Mouse (Mus musculus) kidney, adult 2 months (tissue): ENCODE data around the gene Bach2.

ENCODE experiments used
- CTCF ChIP-seq: fragments of 200-500 bp; conservative IDR thresholded peaks from 2 replicates; pipeline ENCODE4 v1.5.1; 2011; ENCODE audit warnings: low read depth, mild to moderate bottlenecking, control low read depth, low read length, moderate library complexity, mixed read lengths; ENCODE audit not compliant: insufficient read depth, insufficient read length
- POLR2A ChIP-seq: fragments of 200-500 bp; IDR thresholded peaks from one replicate; pipeline ENCODE4 v1.6.1; 2011; ENCODE audit warnings: low read depth, low read length, control low read depth

DNA sequence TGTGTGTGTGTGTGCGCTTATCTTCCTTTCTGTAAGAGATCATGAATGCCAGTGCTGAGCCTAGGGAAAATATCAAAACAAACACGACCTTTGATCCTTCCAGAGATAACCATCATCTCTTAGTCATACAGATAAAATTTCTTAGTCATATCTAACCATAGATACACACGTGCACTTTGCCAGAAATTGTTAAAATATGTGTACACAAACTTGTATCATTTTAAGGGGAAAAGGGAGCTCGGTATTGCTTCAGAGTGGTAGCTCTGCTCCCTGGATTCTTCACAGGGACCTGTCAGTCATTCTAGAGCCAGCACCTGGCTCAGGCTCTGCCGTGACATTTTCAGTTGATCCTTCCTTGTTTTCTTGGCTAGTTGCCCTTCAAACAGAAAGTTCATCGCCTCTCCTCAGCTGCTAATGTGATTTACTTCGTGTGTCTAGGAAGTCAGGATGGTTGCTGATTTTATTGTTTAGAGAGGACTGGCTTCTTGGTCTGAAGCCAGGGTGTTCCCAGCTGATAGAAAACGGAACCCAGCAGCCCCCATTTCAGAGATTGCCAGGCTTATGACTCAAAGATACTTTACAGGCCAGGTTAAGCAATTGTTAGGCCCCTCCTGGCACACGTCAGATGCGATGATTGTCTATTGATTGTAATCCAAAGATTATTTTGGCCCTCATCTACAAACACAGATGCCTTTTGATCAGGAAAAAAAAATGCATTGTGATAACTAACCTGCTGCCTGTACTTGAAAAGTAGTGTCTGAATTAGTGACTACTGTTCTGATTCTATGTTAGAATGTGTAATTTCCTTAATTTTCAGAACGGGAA, 49.6 kb downstream of the Bach2 start:
- TF ChIP-seq CTCF (no peak), POLR2A (no peak)
